Mouse (Mus musculus) heart, embryonic 13.5 days (tissue): Measurements from ENCODE around the gene Bean1. TPM values are rescaled to one million over a fixed set of nuclear protein-coding genes. Genes with fewer than 3 reads are reported as not detected.
A peak's percentile ranks its signal among the peaks of the same experiment; 100 is the strongest.
"Not testable (repeated sequence)": the region's sequence is repeated elsewhere in the genome, so short reads cannot be mapped to it uniquely, and the experiment has no call there.

Experiments used
- ATAC-seq: fragments of 200-750 bp; cut with Nextera tagmentation; 2 replicates; pipeline ENCODE4 v1.8.0; 2017; ENCODE audit warnings: moderate TSS enrichment; ENCODE audit not compliant: insufficient number of reproducible peaks, low FRiP score, low TSS enrichment; ENCODE audit errors: extremely low read depth
- H3K27ac ChIP-seq: fragments of 300-500 bp; sonication (generic); replicated peaks from 2 replicates; pipeline ENCODE4 v1.5.1; 2015; ENCODE audit warnings: moderate library complexity, mild to moderate bottlenecking, inconsistent platforms
- H3K27me3 ChIP-seq: fragments of 300-500 bp; sonication (generic); replicated peaks from 2 replicates; pipeline ENCODE4 v1.6.1; 2015; ENCODE audit warnings: mild to moderate bottlenecking, inconsistent platforms
- H3K36me3 ChIP-seq: fragments of 300-500 bp; sonication (generic); 2 replicates; pipeline ENCODE4 v1.6.1; 2015; ENCODE audit warnings: mild to moderate bottlenecking, inconsistent platforms
- H3K4me1 ChIP-seq: fragments of 300-500 bp; sonication (generic); 2 replicates; pipeline ENCODE4 v1.6.1; 2015; ENCODE audit warnings: inconsistent platforms
- H3K4me2 ChIP-seq: fragments of 300-500 bp; sonication (generic); 2 replicates; pipeline ENCODE4 v1.6.1; 2015; ENCODE audit warnings: inconsistent platforms, mild to moderate bottlenecking, moderate library complexity
- H3K4me3 ChIP-seq: fragments of 300-500 bp; sonication (generic); 2 replicates; pipeline ENCODE4 v1.5.1; 2015; ENCODE audit warnings: moderate library complexity, mild to moderate bottlenecking, inconsistent platforms
- H3K9ac ChIP-seq: fragments of 300-500 bp; sonication (generic); 2 replicates; pipeline ENCODE4 v1.6.1; 2015; ENCODE audit warnings: inconsistent platforms, mild to moderate bottlenecking, moderate library complexity
- H3K9me3 ChIP-seq: fragments of 300-500 bp; sonication (generic); 2 replicates; pipeline ENCODE4 v1.6.1; 2016; ENCODE audit warnings: inconsistent platforms
- WGBS: fragments of 180-500 bp; shearing (Covaris S2); methylation state at CpG from one replicate; pipeline ENCODE4 v1.1.7; 2015; ENCODE audit warnings: mixed read lengths; 5-methylcytosine and 5-hydroxymethylcytosine counted together
- polyA plus RNA-seq: library from polyadenylated mRNA; unstranded; fragments of >200 nt; fragmentation: Nextera tagmentation; extraction: Ambion mirVana; gene quantifications from 2 replicates; pipeline ENCODE4 v1.2.1, GENCODE M21; 2015

The Bean1 gene
- polyA plus RNA-seq, 1 experiment from 2014 or later = 0.55 TPM

DNA sequence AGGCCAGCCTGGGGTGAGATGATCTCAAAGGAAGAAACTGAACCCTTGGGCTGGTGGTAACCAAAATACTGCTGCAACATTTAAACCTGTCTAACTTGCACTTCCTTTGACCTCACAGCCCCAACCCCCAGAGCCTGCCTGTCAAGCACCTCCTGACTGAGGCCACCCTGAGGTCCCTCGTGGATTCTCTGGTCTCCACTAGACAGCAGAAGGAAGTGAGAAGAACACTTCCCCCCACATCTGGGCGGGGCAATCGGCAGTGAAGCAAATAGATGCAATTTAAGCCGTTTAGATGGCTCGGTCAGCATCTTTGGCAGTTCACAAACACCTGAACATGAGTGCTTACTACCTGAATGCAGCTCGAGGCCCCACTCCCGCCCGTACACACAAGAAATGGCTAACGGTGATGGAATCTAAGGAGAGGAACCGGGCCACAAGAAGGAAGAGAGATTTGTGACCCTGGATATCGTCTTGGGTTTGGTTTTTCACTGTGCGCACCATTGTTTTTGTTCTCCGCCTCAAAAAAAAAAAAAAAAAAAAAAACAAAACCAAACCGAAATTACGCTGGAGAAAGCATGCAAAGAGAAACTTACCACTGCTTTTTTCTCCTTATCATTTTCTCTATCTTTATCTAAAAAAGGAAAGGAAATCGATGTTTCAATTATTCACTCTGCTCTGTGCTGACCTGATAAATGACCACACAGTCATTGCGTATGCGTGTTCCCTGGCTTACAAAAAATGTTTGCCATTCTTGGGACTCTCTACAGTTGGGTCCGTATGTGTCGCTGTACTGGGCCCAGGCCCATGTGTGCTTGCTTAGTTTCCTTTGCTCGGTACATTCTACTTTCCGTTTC, 77.0 kb downstream of the Bean1 start:
- WGBS = 67% methylated on average over 22 of the region's 22 CpGs
- Histone ChIP-seq H3K27ac (no peak overlapping the region), H3K9me3 (no peaks in the 10 kb centered on the region)

DNA sequence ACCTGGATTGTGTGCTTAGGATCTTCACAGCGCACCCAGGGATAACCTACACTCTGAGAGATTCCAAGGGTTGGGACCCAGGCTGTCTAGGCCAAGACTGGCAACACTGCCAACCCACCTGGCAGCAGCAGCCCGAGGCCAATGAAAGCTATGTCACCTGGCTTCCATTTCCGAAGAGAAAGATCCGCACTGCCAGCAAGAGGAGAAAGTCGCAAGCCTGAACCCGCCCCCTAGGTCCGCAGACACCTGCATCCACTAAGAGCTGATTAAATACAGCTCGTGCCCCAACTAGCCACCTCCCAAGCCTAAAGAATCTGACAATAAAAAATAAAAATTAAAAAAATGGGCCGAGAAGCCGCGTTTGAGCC, 77.7 kb downstream of the Bean1 start:
- H3K27me3 ChIP-seq = no peaks in the 10 kb centered on the region
- H3K9ac ChIP-seq = peak overlapping the region; percentile 87
- H3K4me1 ChIP-seq = peaks cover 25% of the 10 kb centered on the region
- peaks cover 28% of the 10 kb centered on the region for H3K36me3 ChIP-seq
- no peaks in the 10 kb centered on the region for H3K9me3 ChIP-seq
- no peak for ATAC-seq
- H3K4me3 ChIP-seq = peak overlapping the region; percentile 78
- H3K27ac ChIP-seq = no peak overlapping the region
- 3% methylated on average over 11 of the region's 11 CpGs for WGBS
- peak overlapping the region; percentile 88 for H3K4me2 ChIP-seq

More for the DNA sequence above, 77.0 kb downstream of the Bean1 start:
- no peak for ATAC-seq
- Histone ChIP-seq H3K27me3 (no peaks in the 10 kb centered on the region), H3K4me3 (peak overlapping the region; percentile 78), H3K4me1 (peaks cover 25% of the 10 kb centered on the region), H3K4me2 (peak overlapping the region; percentile 88), H3K36me3 (peaks cover 34% of the 10 kb centered on the region), H3K9ac (peak overlapping the region; percentile 87)

DNA sequence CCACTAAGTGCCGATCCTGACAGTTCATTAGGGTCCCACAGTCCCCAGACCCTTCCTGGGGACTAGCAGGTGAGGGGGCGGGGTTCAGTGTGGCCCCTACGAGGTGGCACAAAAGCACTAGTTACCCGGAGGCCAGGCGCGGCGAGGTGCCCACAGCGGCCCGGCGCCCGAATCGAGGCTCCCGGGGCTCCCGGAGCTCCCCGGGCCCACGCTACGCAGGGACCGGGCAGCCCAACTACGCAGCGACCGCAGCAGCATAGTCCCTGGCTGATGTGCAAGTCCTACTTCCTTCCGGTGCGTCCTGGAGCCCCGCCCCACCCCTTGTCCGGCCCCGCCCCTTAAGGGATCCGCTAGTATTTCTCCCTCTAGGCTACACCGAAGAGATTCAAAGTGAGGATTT, 78.0 kb downstream of the Bean1 start, which contains the start of gene Tk2:
Tk2 (minus strand) TSS at position 283 of the 400 bp plus-strand sequence.
- H3K4me2 ChIP-seq = peak within 1 kb of the TSS; percentile 88
- no peaks in the 10 kb centered on the region for H3K9me3 ChIP-seq
- H3K4me3 ChIP-seq = peak within 1 kb of the TSS; percentile 78
- 0 out of 2 replicates have a peak within 1 kb of the TSS, but pooled peaks have one; percentile 20 for H3K27ac ChIP-seq
- H3K9ac ChIP-seq = peak within 1 kb of the TSS; percentile 87
- peaks cover 25% of the 10 kb centered on the region for H3K4me1 ChIP-seq
- H3K36me3 ChIP-seq = peaks cover 24% of the 10 kb centered on the region
- peak; percentile 78 for ATAC-seq
- WGBS = under 1% methylated on average over 28 of the region's 28 CpGs
- H3K27me3 ChIP-seq = no peaks in the 10 kb centered on the region

DNA sequence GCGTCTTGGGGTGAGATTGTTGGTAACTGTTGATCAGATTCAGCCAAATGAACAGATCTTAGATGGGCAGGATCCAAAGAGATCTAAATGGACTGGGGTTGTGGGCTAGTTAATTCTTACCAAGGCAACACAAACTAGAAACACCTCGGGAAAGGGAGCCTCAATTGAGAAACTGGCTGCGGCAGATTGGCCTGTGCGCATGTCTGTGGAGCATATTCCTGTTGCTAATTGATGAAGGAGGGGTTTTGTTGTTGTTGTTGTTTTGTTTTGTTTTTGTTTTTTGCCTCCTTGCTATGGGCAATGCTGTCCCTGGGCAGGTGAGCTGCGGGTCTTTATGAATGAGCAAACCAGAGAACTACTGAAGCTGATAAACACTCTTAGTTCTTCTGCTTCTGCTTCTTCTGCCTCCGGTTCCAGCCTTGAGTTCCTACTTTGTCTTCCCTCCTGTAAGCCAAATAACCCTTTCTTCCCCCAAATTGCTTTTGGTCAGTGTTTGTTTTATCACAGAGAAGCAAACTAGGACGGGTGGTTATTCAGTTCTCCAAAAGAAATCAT, 79.3 kb downstream of the Bean1 start:
- Histone ChIP-seq H3K27me3 (no peaks in the 10 kb centered on the region), H3K27ac (no peak overlapping the region), H3K4me1 (peaks cover 25% of the 10 kb centered on the region), H3K9ac (no peak overlapping the region), H3K4me2 (no peak overlapping the region), H3K4me3 (no peak overlapping the region), H3K36me3 (peaks cover 13% of the 10 kb centered on the region), H3K9me3 (no peaks in the 10 kb centered on the region)
- 80% methylated on average over 7 of the region's 7 CpGs for WGBS
- ATAC-seq = no peak

DNA sequence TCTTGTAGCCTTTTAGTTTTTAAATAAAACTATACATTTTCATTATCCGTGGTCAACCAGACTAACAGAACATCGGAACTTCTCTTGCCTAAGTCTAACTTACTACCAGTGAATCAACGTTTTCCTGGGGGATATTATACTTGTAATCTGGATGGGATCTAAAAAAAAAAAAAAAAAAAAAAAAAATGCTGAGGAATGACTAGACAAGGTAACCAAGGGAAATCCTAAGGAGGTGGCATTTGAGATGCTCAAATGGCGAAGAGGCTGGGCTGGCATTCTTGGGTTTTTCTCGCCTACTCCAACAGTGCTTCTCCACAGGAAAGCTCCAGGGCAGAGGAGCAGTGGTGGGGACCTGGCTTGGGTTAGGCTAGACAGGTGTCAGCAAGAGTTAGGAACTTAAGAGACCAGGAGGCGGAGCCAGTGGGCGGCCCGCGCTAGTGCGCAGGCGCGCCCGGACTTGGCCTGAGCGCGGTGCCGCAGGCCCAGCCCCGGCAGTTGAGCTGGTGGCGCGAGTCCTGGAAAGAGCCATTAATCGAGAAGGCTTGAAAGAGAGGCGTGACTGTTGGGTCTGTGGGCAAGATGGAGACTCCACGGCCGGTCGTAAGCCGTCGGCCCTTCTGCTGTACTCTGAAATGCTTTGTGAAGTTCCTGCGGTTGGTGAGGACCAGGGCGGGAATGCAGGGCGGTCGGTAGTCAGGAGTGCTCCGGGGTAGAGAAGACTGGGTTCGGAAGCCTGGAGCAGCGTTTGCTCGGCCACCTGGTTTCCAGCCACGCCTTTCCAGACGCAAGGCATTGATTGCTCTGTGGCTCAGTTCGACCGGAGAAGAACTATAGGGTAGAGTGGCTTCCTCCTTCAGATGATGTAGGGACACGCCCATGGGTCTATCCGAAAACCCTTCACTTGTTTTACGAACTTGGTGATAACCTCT, 80.5 kb downstream of the Bean1 start, which contains the start of gene Cklf:
Cklf (plus strand) TSS at position 423 of the 929 bp plus-strand sequence.
- Histone ChIP-seq H3K27ac (peak within 1 kb of the TSS; percentile 71), H3K27me3 (no peaks in the 10 kb centered on the region), H3K9me3 (no peaks in the 10 kb centered on the region), H3K4me1 (peaks cover 25% of the 10 kb centered on the region), H3K4me3 (peak within 1 kb of the TSS; percentile 68), H3K4me2 (peak within 1 kb of the TSS; percentile 76), H3K9ac (peak within 1 kb of the TSS; percentile 88), H3K36me3 (0 out of 2 replicates have a peak, but pooled peaks cover 4% of the 10 kb centered on the region)
- whole genome bisulfite sequencing = 3% methylated on average over 41 of the region's 41 CpGs
- ATAC-seq = peak; percentile 72

DNA sequence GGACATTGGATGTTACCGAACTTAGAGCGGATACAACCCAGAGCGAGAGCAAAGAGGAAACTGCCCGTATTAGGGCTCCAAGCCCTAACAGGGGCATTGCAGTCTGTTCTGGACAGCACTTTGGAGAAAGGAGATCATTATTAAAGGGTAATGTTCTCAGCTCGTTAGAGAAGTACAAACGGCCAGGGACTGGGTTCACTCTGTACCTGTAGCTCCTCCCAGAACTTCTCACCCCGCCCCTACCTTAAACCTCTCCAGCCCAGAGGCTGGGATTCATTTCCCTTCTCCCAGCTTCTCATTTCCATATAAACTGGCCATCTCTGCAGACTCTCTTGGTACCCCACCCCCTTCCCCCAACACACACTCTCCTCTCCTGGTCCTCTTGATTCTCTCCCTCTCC, 81.2 kb downstream of the Bean1 start:
- Histone ChIP-seq H3K4me3 (peak overlapping the region; percentile 68), H3K4me2 (peak overlapping the region; percentile 76), H3K9ac (peak overlapping the region; percentile 88), H3K27me3 (no peaks in the 10 kb centered on the region), H3K4me1 (peaks cover 25% of the 10 kb centered on the region), H3K36me3 (0 out of 2 replicates have a peak, but pooled peaks cover 2% of the 10 kb centered on the region), H3K27ac (peak overlapping the region; percentile 71; the same call in 1 of the 2 replicates), H3K9me3 (no peaks in the 10 kb centered on the region)
- WGBS = under 1% methylated on average over 7 of the region's 7 CpGs
- ATAC-seq = no peak

DNA sequence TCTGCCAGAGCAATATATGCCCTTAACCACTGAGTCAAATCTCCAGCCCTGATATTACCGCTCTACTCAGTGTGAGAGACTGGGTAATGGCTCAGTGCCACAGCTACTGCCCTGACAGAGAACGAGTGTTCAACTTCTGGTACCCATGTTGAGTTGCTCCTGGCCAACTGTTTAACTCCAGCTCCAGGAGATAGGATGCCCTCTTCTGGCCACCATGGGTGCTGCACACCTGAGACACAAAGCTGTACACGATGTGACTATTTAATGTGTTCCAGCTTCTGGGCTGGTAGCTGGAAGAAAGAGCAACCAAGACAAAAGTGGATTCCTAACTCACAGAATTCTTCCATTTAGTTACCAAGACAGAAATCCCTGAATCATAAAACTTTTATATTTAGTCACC, 82.8 kb downstream of the Bean1 start:
- no peak overlapping the region for H3K4me3 ChIP-seq
- 86% methylated on average over 3 of the region's 3 CpGs for WGBS
- no peak overlapping the region for H3K9ac ChIP-seq
- no peak overlapping the region for H3K27ac ChIP-seq
- H3K27me3 ChIP-seq = no peaks in the 10 kb centered on the region
- peaks cover 12% of the 10 kb centered on the region for H3K4me1 ChIP-seq
- H3K36me3 ChIP-seq = peaks cover 9% of the 10 kb centered on the region
- no peak for ATAC-seq
- no peak overlapping the region for H3K4me2 ChIP-seq
- no peaks in the 10 kb centered on the region for H3K9me3 ChIP-seq

DNA sequence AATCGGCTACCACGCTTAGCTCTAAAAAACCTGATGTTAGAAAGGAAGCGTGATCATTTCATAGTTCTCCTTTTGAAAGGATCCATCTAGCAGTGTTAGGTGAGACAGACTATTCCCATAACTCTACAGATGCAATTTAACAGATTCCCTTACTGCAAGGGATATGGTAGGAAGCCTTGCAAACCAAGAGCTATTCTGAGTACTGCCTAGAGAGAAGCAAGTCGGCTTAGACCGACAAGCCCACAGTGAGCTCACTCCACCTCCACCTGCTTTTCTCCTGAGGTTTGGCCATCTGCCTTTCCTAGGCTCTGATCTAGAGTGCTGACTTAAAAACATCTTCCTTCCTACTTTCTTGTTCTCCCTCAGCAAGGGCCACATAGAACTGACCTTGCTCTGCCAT, 91.6 kb downstream of the Bean1 start:
- not testable (repeated sequence) for ATAC-seq, H3K27ac ChIP-seq, H3K27me3 ChIP-seq, H3K4me2 ChIP-seq, H3K9me3 ChIP-seq, H3K9ac ChIP-seq, H3K4me3 ChIP-seq, H3K4me1 ChIP-seq
- WGBS = 88% methylated on average over 5 of the region's 5 CpGs
- H3K36me3 ChIP-seq = peaks cover 55% of the 10 kb centered on the region

DNA sequence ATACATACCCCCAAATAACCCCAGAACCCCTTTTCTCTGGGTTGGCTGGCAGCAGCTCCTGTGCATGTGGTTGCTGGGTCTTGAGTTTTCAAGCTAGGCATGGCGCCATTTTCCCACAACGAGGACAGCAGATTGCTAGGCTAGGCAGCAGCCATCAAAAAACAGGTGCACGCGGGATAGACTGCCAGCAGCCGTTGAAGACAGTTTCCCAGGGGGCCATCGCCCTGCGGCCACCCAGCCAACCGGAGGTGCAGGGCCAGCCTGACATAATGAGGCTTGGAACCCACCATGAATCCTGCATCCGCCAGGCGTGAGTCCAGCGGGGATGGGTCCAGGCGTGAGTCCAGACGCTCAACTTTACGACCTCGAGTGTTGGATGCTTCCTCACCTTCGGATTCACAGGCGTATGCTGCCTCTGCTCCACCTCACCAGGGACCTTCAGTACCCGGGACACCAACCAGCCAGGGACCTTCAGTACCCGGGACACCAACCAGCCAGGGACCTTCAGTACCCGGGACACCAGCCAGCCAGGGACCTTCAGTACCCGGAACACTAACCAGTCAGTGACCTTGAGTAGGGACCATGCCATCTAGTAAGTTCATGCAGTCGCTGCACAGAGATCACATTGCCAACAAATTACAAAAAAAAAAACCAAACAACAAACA, 94.2 kb downstream of the Bean1 start:
- H3K4me1 ChIP-seq, H3K27ac ChIP-seq, H3K27me3 ChIP-seq, H3K4me3 ChIP-seq, H3K9ac ChIP-seq, H3K9me3 ChIP-seq, H3K4me2 ChIP-seq, ATAC-seq: not testable (repeated sequence)
- H3K36me3 ChIP-seq = peaks cover 31% of the 10 kb centered on the region
- WGBS = 93% methylated on average over 22 of the region's 22 CpGs

DNA sequence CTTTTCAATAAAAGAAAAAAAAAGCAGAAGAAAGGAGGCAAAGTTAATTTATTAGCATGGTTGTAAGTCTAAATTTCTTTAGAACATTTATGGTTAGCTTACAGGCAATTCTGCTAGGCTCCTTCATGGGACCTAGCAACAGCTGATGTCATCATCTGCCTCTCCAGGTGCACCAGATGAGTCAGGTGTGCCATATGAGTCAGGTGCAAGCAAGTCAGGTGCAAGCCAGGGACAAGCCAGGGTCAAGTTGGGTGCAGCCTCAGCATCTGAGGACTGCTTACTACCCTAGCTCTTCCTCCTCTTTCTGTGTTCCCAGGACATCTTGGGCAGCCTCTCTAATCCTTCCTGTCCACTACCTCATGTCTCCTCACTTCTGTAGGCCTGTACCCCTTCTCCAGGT, 98.1 kb downstream of the Bean1 start:
- Histone ChIP-seq H3K27ac (no peak overlapping the region), H3K27me3 (no peaks in the 10 kb centered on the region), H3K9me3 (no peaks in the 10 kb centered on the region), H3K36me3 (peaks cover 15% of the 10 kb centered on the region), H3K9ac (no peak overlapping the region), H3K4me3 (no peak overlapping the region), H3K4me1 (no peaks in the 10 kb centered on the region), H3K4me2 (no peak overlapping the region)
- no peak for ATAC-seq
